Mouse (Mus musculus) layer of hippocampus, adult 11-12 months (tissue): ENCODE data around the gene AC170998.1.
"Not testable (repeated sequence)": the region's sequence is repeated elsewhere in the genome, so short reads cannot be mapped to it uniquely, and the experiment has no call there.

ENCODE experiments used
- DNase-seq: peaks from one replicate; pipeline ENCODE4 v3.0.0; 2022; ENCODE audit warnings: low spot score

The AC170998.1 gene

GRCm38 (mm10) chr17:28707136-28707627 lies 18.7 kb upstream of the AC170998.1 start:
- no peak for DNase-seq

GRCm38 (mm10) chr17:28707816-28708215 lies 18.1 kb upstream of the AC170998.1 start:
- no peak for DNase-seq

GRCm38 (mm10) chr17:28708989-28709388 lies 16.9 kb upstream of the AC170998.1 start:
- no peak for DNase-seq

DNA sequence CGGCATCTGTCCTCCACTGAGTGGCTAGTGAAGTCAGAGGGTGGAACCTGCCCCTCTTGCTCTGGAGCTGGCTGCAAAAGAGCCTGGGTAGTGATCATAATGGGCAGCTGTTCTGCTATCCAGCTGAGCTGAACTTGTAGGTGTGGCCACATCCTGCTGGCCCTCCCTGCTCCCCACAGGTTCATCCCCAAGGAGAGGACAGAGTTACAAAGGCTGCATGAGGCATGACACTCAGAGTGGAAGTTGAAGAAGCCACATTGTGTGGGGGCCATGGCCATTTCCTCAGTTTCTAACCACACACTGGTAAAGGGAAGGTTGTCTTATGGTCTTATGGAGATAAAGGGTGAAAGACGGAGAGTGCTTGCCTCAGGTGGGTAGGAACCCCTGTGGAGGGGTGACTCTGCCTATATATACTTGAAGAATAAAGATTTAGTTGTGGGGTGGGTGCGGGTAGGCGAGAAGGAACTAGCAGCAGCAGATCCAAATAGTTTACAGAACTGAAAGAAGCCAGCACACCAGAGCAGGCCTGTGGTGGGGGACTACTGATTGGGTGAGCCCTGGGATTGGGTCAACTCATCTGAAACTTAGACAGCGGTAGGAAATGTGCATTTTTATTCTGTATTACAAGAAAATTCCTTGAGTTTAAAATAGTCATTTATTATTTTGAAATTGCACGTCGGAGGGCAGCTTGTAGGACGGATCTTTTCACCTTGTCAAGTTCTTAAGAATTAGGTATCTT lies 16.2 kb upstream of the AC170998.1 start:
- DNase-seq: no peak

DNA sequence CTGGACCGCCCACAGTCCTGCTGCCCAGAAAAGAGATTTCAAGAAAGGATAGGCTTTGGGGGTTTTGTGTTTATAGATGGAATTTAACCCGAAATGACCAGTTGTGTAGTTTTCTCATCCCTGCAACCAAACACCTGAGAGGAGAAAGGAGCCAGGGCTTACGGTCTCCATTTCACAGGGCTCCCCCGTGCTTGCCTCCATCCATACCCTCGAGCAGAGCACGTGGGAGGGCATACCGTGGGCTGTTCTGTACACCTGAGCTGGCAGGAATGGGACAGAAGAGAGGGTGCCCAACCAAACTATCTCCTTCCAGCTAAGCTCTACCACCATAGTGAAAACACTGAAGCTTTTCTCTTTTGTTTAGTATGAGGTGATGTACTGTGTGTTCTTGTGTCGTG lies 15.6 kb upstream of the AC170998.1 start:
- DNase-seq: no peak

- DNase-seq: no peak
Measured at GRCm38 (mm10) chr17:28711237-28711636, 14.6 kb upstream of the AC170998.1 start.

GRCm38 (mm10) chr17:28712305-28712704 lies 13.6 kb upstream of the AC170998.1 start:
- DNase-seq: no peak

DNA sequence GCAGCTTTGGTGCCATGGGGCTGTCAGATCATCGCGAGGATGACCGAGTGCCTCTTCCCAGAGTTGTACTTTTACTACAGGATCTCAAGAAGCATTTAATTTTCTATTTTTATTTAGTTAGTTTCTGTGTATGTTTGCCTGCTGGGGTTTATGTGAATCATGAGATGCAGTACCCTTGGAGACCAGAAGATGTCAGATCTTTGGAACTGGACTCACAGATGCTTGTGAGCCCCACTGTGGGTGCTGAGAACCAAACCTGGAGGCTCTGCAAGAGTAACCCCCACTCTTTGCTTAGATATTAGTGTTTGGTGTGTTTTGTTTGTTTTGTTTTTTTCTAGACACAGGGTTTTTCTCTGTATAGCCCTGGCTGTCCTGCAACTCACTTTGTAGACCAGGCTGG lies 11.9 kb upstream of the AC170998.1 start:
- DNase-seq: no peak

GRCm38 (mm10) chr17:28715832-28716548 lies 9.9 kb upstream of the AC170998.1 start:
- no peak for DNase-seq

DNA sequence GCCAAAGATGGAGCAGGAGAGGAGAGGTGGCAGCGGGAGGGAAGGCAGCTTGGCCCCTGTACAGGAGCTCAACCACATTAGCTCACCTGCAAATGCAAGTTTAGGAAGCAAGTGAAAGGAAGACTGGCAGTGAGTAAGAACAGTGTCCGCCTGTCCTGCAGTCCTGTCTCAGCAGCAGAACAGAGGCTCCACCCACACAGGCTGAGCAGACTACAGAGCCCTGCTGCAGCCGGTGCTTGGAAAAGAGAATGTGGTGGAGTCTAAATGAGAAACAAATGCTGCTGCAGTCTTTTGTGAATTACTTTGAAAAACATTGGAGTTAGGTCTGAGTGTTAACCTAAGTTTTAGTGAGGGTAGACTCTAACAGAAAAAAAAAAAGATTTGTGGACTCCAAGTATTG lies 8.3 kb upstream of the AC170998.1 start:
- no peak for DNase-seq

GRCm38 (mm10) chr17:28727511-28727910 lies 1.6 kb downstream of the AC170998.1 start:
- DNase-seq: not testable (repeated sequence)

GRCm38 (mm10) chr17:28735317-28736105 lies 9.6 kb downstream of the AC170998.1 start:
- DNase-seq: no peak

DNA sequence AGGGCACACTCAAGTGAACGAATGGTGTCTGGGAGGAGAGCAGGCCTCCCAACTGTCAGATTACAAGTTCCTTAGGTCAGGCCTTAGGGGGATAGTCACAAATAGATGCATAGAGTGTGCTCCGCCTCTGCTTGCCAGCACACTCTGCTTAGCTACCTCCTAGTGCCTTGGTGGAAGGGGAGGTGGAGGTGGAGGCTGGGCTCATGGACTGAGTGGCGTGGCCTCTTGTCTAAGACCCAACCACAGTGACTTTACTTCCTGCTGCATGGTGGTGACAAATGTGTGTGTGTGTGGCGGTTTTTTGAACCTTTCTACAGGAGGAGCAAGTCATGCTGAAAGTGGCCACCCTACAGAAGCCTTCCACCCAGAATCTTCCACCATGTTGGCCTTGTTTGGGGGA lies 10.6 kb downstream of the AC170998.1 start:
- no peak for DNase-seq

GRCm38 (mm10) chr17:28737973-28738372 lies 12.1 kb downstream of the AC170998.1 start:
- no peak for DNase-seq

- DNase-seq: no peak
Measured at GRCm38 (mm10) chr17:28739244-28739643, 13.4 kb downstream of the AC170998.1 start.

GRCm38 (mm10) chr17:28743145-28743866 lies 17.4 kb downstream of the AC170998.1 start:
- peak; percentile 61 for DNase-seq

DNA sequence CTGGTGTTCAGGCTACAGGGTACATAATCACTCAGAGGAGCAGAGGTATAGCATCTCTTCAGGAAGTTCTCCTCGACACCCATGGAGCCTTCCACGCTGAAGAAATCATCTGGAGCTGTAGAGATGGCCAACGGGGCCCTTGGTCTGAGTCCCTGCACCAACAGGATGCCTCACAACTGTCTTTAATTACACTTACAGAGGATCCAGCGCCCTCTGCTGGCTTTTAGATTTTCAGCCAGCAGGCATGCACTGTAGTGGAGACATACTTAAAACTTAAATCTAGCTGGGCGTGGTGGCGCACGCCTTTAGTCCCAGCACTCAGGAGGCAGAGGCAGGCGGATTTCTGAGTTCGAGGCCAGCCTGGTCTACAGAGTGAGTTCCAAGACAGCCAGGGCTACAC lies 18.0 kb downstream of the AC170998.1 start:
- no peak for DNase-seq

DNA sequence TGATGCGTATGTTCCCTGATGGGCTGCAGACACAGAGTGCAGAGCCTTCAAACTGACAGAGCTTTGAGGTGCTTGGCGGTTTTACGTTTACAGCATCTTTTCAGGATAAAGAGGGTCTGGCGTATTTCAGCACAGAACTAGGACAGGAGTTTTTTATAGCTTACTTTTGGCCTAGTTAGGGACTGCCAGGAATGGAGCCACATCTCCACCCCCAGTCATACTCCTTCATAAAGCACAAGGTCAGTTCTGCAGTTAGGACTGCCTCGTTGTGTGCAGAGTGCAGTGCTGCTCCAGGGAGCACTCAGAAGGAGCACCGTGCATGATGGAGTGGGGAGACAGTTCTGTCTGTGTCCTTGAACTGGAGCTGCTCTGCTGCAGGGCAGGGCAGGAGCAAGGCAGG lies 19.9 kb downstream of the AC170998.1 start:
- no peak for DNase-seq

GRCm38 (mm10) chr17:28748001-28748400 lies 22.1 kb downstream of the AC170998.1 start:
- DNase-seq: no peak

DNA sequence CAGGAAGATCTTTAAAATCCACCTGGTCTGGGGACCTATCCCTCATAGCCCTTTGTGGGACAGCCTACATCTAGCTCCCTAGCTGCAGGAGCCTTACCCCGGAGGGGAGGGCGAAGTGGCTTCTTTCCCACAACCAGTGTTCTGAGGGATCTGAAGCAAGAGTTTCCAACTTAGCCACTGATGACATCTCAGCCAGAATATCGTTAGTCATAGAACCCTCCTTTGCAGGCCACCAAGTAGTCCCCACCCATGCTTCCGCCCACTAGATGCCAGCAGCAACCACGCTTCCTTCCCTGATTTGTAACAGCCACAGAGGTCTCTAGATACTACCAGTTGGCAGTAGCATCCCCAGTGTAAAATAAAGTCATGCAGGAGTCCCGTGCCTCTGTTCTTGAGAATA lies 24.7 kb downstream of the AC170998.1 start:
- no peak for DNase-seq

GRCm38 (mm10) chr17:28756447-28756846 lies 30.6 kb downstream of the AC170998.1 start:
- no peak for DNase-seq

GRCm38 (mm10) chr17:28757470-28757869 lies 31.6 kb downstream of the AC170998.1 start:
- no peak for DNase-seq
